In genomic region chr17:12290735-12291134, GRCm38 (mm10) we compare ENCODE assay signal across 8 mouse cellular contexts. TPM values are rescaled to one million over a fixed set of nuclear protein-coding genes. Genes with fewer than 3 reads are reported as not detected.
DNase-seq lines count a peak whose midpoint lies in the region; ATAC-seq lines count a peak whose summit lies in the region.

No protein-coding gene starts in this region.

- no peak overlapping the region for H3K4me2 ChIP-seq in embryonic facial prominence, embryonic 14.5 days (ENCODE audit: low read depth, low read length)
- peak overlapping the region; percentile 17 for H3K4me2 ChIP-seq in hindbrain, embryonic 16.5 days (ENCODE audit: low read length)
- H3K4me2 ChIP-seq in neural tube, embryonic 12.5 days (replicated peaks), result no peak overlapping the region

- H3K9ac ChIP-seq in embryonic facial prominence, embryonic 14.5 days (ENCODE audit: low read depth, low read length), result no peak overlapping the region
- H3K9ac ChIP-seq in hindbrain, embryonic 16.5 days (ENCODE audit: low read depth, low read length), result no peak overlapping the region; the same call in 1 of the 2 replicates
- H3K9ac ChIP-seq in neural tube, embryonic 12.5 days, result no peak overlapping the region

- H3K36me3 ChIP-seq in embryonic facial prominence, embryonic 14.5 days (ENCODE audit: control insufficient read depth, insufficient read depth, low read length), result peaks cover 9% of the 10 kb centered on the region; the same call in 1 of the 2 replicates
- no peaks in the 10 kb centered on the region for H3K36me3 ChIP-seq in hindbrain, embryonic 16.5 days (ENCODE audit: control insufficient read depth, insufficient read depth, low read length)
- H3K36me3 ChIP-seq in neural tube, embryonic 12.5 days, result no peaks in the 10 kb centered on the region

- peak overlapping the region; percentile 39; the same call in 1 of the 2 replicates for H3K27ac ChIP-seq in embryonic facial prominence, embryonic 14.5 days (replicated peaks; ENCODE audit: low read depth, low read length)
- H3K27ac ChIP-seq in hindbrain, embryonic 16.5 days (ENCODE audit: low read depth, low read length), result peak overlapping the region; percentile 71
- no peak overlapping the region for H3K27ac ChIP-seq in neural tube, embryonic 12.5 days

- peak; percentile 87 for ATAC-seq in frontal cortex, adult (ENCODE audit: low TSS enrichment)
- peak; percentile 96 for ATAC-seq in embryonic facial prominence, embryonic 14.5 days (ENCODE audit: low read depth)
- peak; percentile 95 for ATAC-seq in hindbrain, embryonic 16.5 days
- ATAC-seq in neural tube, embryonic 12.5 days (ENCODE audit: low FRiP score, low read depth), result peak; percentile 65; the same call in 1 of the 2 replicates

- peaks cover 20% of the 10 kb centered on the region for H3K4me1 ChIP-seq in embryonic facial prominence, embryonic 14.5 days (ENCODE audit: control insufficient read depth, insufficient read depth, low read length)
- H3K4me1 ChIP-seq in hindbrain, embryonic 16.5 days (ENCODE audit: control insufficient read depth, insufficient read depth, low read depth, low read length), result peaks cover 30% of the 10 kb centered on the region
- H3K4me1 ChIP-seq in neural tube, embryonic 12.5 days, result peaks cover 31% of the 10 kb centered on the region

- no peaks in the 10 kb centered on the region for H3K27me3 ChIP-seq in embryonic facial prominence, embryonic 14.5 days (replicated peaks; ENCODE audit: control insufficient read depth, insufficient read depth, low read length)
- H3K27me3 ChIP-seq in hindbrain, embryonic 16.5 days (replicated peaks; ENCODE audit: control insufficient read depth, insufficient read depth, low read length), result no peaks in the 10 kb centered on the region
- no peaks in the 10 kb centered on the region for H3K27me3 ChIP-seq in neural tube, embryonic 12.5 days (replicated peaks)

- WGBS in embryonic facial prominence, embryonic 14.5 days, result 19% methylated on average over 10 of the region's 10 CpGs
- WGBS in hindbrain, embryonic 16.5 days, result 19% methylated on average over 10 of the region's 10 CpGs
- 31% methylated on average over 10 of the region's 10 CpGs for WGBS in neural tube, embryonic 12.5 days

- no peak overlapping the region for H3K4me3 ChIP-seq in embryonic facial prominence, embryonic 14.5 days (ENCODE audit: low read depth, low read length)
- H3K4me3 ChIP-seq in hindbrain, embryonic 16.5 days (ENCODE audit: low read length), result no peak overlapping the region
- H3K4me3 ChIP-seq in neural tube, embryonic 12.5 days, result no peak overlapping the region

- H3K9me3 ChIP-seq in embryonic facial prominence, embryonic 14.5 days (ENCODE audit: control insufficient read depth, low read length), result 0 out of 2 replicates have a peak, but pooled peaks cover 3% of the 10 kb centered on the region
- no peaks in the 10 kb centered on the region for H3K9me3 ChIP-seq in hindbrain, embryonic 16.5 days (ENCODE audit: control insufficient read depth, low read length)
- no peaks in the 10 kb centered on the region for H3K9me3 ChIP-seq in neural tube, embryonic 12.5 days

- DNase-seq in frontal cortex, postnatal 25 days (ENCODE audit: low spot score in 2 of 2), result no peak
- DNase-seq in 416B (ENCODE audit: low read depth), result peak; percentile 15
- peak; percentile 95 for DNase-seq in embryonic facial prominence, embryonic 14.5 days (ENCODE audit: low spot score)
- DNase-seq in ovary, postnatal 14 days (ENCODE audit: low spot score), result no peak
- no peak for DNase-seq in natural killer cell, adult 2 months (ENCODE audit: low spot score in 2 of 2)

RNA-seq across cellular contexts. Expression of gene Map3k4, which starts 27.9 kb away (rescaled TPM):
- 29.5 and 34.2 TPM in 2 replicates for polyA plus RNA-seq in embryonic facial prominence, embryonic 14.5 days (2014; fragmentation: Nextera tagmentation; extraction: Ambion mirVana)
- polyA plus RNA-seq in hindbrain, embryonic 16.5 days (2015; fragmentation: Nextera tagmentation; extraction: Ambion mirVana), result 33.1 and 39.7 TPM in 2 replicates
- 44.7 and 60.4 TPM in 2 replicates for polyA plus RNA-seq in neural tube, embryonic 12.5 days (2016; fragmentation: Nextera tagmentation; extraction: Ambion mirVana)

Comparison
In these comparisons a context has a peak if more than half of its experiments do, and no peak if none do; other contexts are left out.
1. DNase-seq: peak in 416B (single experiment) and embryonic facial prominence, embryonic 14.5 days (single experiment); none in frontal cortex, postnatal 25 days (0 of 2), ovary, postnatal 14 days (single experiment) and natural killer cell, adult 2 months (0 of 2).
2. Peak in every context shown above with its lines, with median percentiles within 50 percentile points of each other: ATAC-seq.